Mouse (Mus musculus) embryonic facial prominence, embryonic 14.5 days (tissue): ENCODE results near the gene Rnf17. TPM values are rescaled to one million over a fixed set of nuclear protein-coding genes. Genes with fewer than 3 reads are reported as not detected.

ENCODE experiments used
- ATAC-seq: fragments of 200-750 bp; cut with Nextera tagmentation; 2 replicates; pipeline ENCODE4 v1.8.0; 2017; ENCODE audit warnings: low read depth, moderate number of reproducible peaks, moderate TSS enrichment
- DNase-seq: peaks from one replicate; pipeline ENCODE4 v3.0.0-alpha.2; 2015; ENCODE audit warnings: low spot score
- H3K27ac ChIP-seq: fragments of 300-500 bp; sonication (generic); replicated peaks from 2 replicates; pipeline ENCODE4 v1.5.1; 2014; ENCODE audit warnings: low read depth, mild to moderate bottlenecking, low read length, moderate library complexity
- H3K27me3 ChIP-seq: fragments of 300-500 bp; sonication (generic); replicated peaks from 2 replicates; pipeline ENCODE4 v1.6.1; 2014; ENCODE audit warnings: low read length; ENCODE audit not compliant: control insufficient read depth, insufficient read depth
- H3K36me3 ChIP-seq: fragments of 300-500 bp; sonication (generic); 2 replicates; pipeline ENCODE4 v1.6.1; 2014; ENCODE audit warnings: low read length, mixed read lengths; ENCODE audit not compliant: control insufficient read depth, insufficient read depth
- H3K4me1 ChIP-seq: fragments of 300-500 bp; sonication (generic); 2 replicates; pipeline ENCODE4 v1.6.1; 2014; ENCODE audit warnings: antibody characterized with exemption, low read length; ENCODE audit not compliant: control insufficient read depth, insufficient read depth
- H3K4me2 ChIP-seq: fragments of 300-500 bp; sonication (generic); 2 replicates; pipeline ENCODE4 v1.6.1; 2014; ENCODE audit warnings: low read depth, mild to moderate bottlenecking, low read length, moderate library complexity, mixed read lengths
- H3K4me3 ChIP-seq: fragments of 300-500 bp; sonication (generic); 2 replicates; pipeline ENCODE4 v1.5.1; 2014; ENCODE audit warnings: low read depth, mild to moderate bottlenecking, low read length
- H3K9ac ChIP-seq: fragments of 300-500 bp; sonication (generic); 2 replicates; pipeline ENCODE4 v1.6.1; 2014; ENCODE audit warnings: low read depth, mild to moderate bottlenecking, low read length, moderate library complexity, mixed read lengths
- H3K9me3 ChIP-seq: fragments of 300-500 bp; sonication (generic); 2 replicates; pipeline ENCODE4 v1.6.1; 2016; ENCODE audit warnings: low read length; ENCODE audit not compliant: control insufficient read depth
- WGBS: fragments of 180-500 bp; shearing (Covaris S2); extraction: QIAGEN DNeasy Blood & Tissue Kit; methylation state at CpG from one replicate; pipeline ENCODE4 v1.1.7; 2014; 5-methylcytosine and 5-hydroxymethylcytosine counted together
- polyA plus RNA-seq: library from polyadenylated mRNA; unstranded; fragments of >200 nt; fragmentation: Nextera tagmentation; extraction: Ambion mirVana; gene quantifications from 2 replicates; pipeline ENCODE4 v1.2.1, GENCODE M21; 2014

Rnf17 gene
- polyA plus RNA-seq = 1.5 and 3.1 TPM in 2 replicates

- no peak within 1 kb of the TSS for H3K27ac ChIP-seq
- H3K4me2 ChIP-seq = peak within 1 kb of the TSS; percentile 26; the same call in 1 of the 2 replicates
- H3K36me3 ChIP-seq = no peaks in the 10 kb centered on the region
- H3K27me3 ChIP-seq = no peaks in the 10 kb centered on the region
- H3K4me1 ChIP-seq = no peaks in the 10 kb centered on the region
- WGBS = 73% methylated on average over 31 of the region's 34 CpGs
- ATAC-seq = no peak
- no peak within 1 kb of the TSS for H3K9ac ChIP-seq
- no peaks in the 10 kb centered on the region for H3K9me3 ChIP-seq
- no peak for DNase-seq
- no peak within 1 kb of the TSS for H3K4me3 ChIP-seq
These were observed at the start of gene Rnf17 for GRCm38 (mm10) chr14:56402311-56403071. Rnf17 (plus strand) TSS chr14:56402581.

GRCm38 (mm10) chr14:56354803-56355202 is 47.6 kb upstream of the Rnf17 start:
- no peaks in the 10 kb centered on the region for H3K27me3 ChIP-seq
- H3K27ac ChIP-seq = no peak overlapping the region
- H3K4me3 ChIP-seq = no peak overlapping the region
- H3K9ac ChIP-seq = no peak overlapping the region
- 61% methylated on average over 3 of the region's 3 CpGs for WGBS
- no peaks in the 10 kb centered on the region for H3K36me3 ChIP-seq
- H3K4me2 ChIP-seq = no peak overlapping the region
- no peak for DNase-seq
- ATAC-seq = no peak
- H3K9me3 ChIP-seq = no peaks in the 10 kb centered on the region
- H3K4me1 ChIP-seq = no peaks in the 10 kb centered on the region; the same call in 1 of the 2 replicates

- Histone ChIP-seq H3K27ac (no peak overlapping the region), H3K4me2 (no peak overlapping the region), H3K36me3 (no peaks in the 10 kb centered on the region), H3K9ac (no peak overlapping the region), H3K4me3 (no peak overlapping the region), H3K4me1 (no peaks in the 10 kb centered on the region; the same call in 1 of the 2 replicates), H3K27me3 (no peaks in the 10 kb centered on the region), H3K9me3 (no peaks in the 10 kb centered on the region)
- ATAC-seq (no peak), DNase-seq (no peak)
- 70% methylated on average over 8 of the region's 8 CpGs for WGBS
These were observed 47.0 kb upstream of the Rnf17 start for GRCm38 (mm10) chr14:56355396-56355795.

- Histone ChIP-seq H3K4me2 (no peak overlapping the region), H3K4me3 (no peak overlapping the region), H3K36me3 (no peaks in the 10 kb centered on the region), H3K4me1 (no peaks in the 10 kb centered on the region; the same call in 1 of the 2 replicates), H3K27ac (no peak overlapping the region), H3K27me3 (no peaks in the 10 kb centered on the region), H3K9ac (no peak overlapping the region), H3K9me3 (no peaks in the 10 kb centered on the region)
- DNase-seq (no peak), ATAC-seq (no peak)
- 85% methylated on average over 6 of the region's 6 CpGs for WGBS
These were observed 46.2 kb upstream of the Rnf17 start for GRCm38 (mm10) chr14:56356196-56356595.

- Histone ChIP-seq H3K27me3 (peaks cover 5% of the 10 kb centered on the region), H3K9me3 (no peaks in the 10 kb centered on the region), H3K4me1 (no peaks in the 10 kb centered on the region; the same call in 1 of the 2 replicates), H3K4me2 (no peak overlapping the region), H3K36me3 (no peaks in the 10 kb centered on the region), H3K9ac (no peak overlapping the region), H3K27ac (no peak overlapping the region), H3K4me3 (no peak overlapping the region)
- DNase-seq (no peak), ATAC-seq (no peak)
- WGBS = 73% methylated on average over 7 of the region's 7 CpGs
These were observed 44.0 kb upstream of the Rnf17 start for GRCm38 (mm10) chr14:56358422-56358821.

GRCm38 (mm10) chr14:56359131-56359530 is 43.2 kb upstream of the Rnf17 start:
- H3K9me3 ChIP-seq = no peaks in the 10 kb centered on the region
- peak; percentile 17 for DNase-seq
- peaks cover 12% of the 10 kb centered on the region for H3K27me3 ChIP-seq
- H3K36me3 ChIP-seq = no peaks in the 10 kb centered on the region
- H3K4me2 ChIP-seq = no peak overlapping the region
- H3K9ac ChIP-seq = no peak overlapping the region
- no peak overlapping the region for H3K4me3 ChIP-seq
- ATAC-seq = no peak
- no peaks in the 10 kb centered on the region; the same call in 1 of the 2 replicates for H3K4me1 ChIP-seq
- no peak overlapping the region for H3K27ac ChIP-seq
- WGBS = 67% methylated on average over 6 of the region's 6 CpGs

GRCm38 (mm10) chr14:56364711-56365237 is 37.6 kb upstream of the Rnf17 start, which contains the start of gene Atp12a:
Atp12a (plus strand) TSS chr14:56365068.
- Histone ChIP-seq H3K4me2 (peak within 1 kb of the TSS; percentile 70), H3K27ac (no peak within 1 kb of the TSS), H3K27me3 (peaks cover 55% of the 10 kb centered on the region), H3K4me1 (peaks cover 18% of the 10 kb centered on the region), H3K9me3 (no peaks in the 10 kb centered on the region), H3K9ac (peak within 1 kb of the TSS; percentile 30; the same call in 1 of the 2 replicates), H3K4me3 (peak within 1 kb of the TSS; percentile 43), H3K36me3 (no peaks in the 10 kb centered on the region)
- ATAC-seq (0 out of 2 replicates have a peak, but pooled peaks have one; percentile 18), DNase-seq (no peak)
- WGBS = 2% methylated on average over 39 of the region's 48 CpGs

- DNase-seq (no peak), ATAC-seq (no peak)
- 29% methylated on average over 8 of the region's 8 CpGs for WGBS
- Histone ChIP-seq H3K4me1 (peaks cover 18% of the 10 kb centered on the region), H3K27me3 (peaks cover 55% of the 10 kb centered on the region), H3K4me3 (peak overlapping the region; percentile 43), H3K27ac (no peak overlapping the region), H3K4me2 (peak overlapping the region; percentile 70), H3K9ac (peak overlapping the region; percentile 30; the same call in 1 of the 2 replicates), H3K36me3 (no peaks in the 10 kb centered on the region), H3K9me3 (no peaks in the 10 kb centered on the region)
These were observed 37.1 kb upstream of the Rnf17 start for GRCm38 (mm10) chr14:56365292-56365691.
